In genomic region chr4:145151103-145151486, GRCm38 (mm10) we compare ENCODE assay signal across 16 mouse cellular contexts.
"Had no signal": no experiment of that assay in that cellular context is flagged by ENCODE, and none has a peak within 500 bp of the region (broad histone marks: within the 10 kb centered on the region; RNA-seq: fewer than 3 reads in every experiment).

No protein-coding gene starts in this region.

- H3K4me2 ChIP-seq: liver, embryonic 12.5 days; lung, embryonic 15.5 days; midbrain, embryonic 12.5 days; neural tube, embryonic 13.5 days; neural tube, embryonic 15.5 days had no signal

- H3K9me3 ChIP-seq: liver, embryonic 12.5 days; lung, embryonic 15.5 days; midbrain, embryonic 10.5 days; midbrain, embryonic 12.5 days; neural tube, embryonic 13.5 days; neural tube, embryonic 15.5 days had no signal

- H3K27me3 ChIP-seq: liver, embryonic 12.5 days; lung, embryonic 15.5 days; midbrain, embryonic 12.5 days; neural tube, embryonic 13.5 days; neural tube, embryonic 15.5 days had no signal

- DNase-seq: lung, adult 18-20 months; lung, postnatal 14 days; midbrain, embryonic 14.5 days; right cerebral cortex, postnatal 14 days; spleen, adult 18-20 months; thymus, adult 18-20 months; thymus, postnatal 14 days; thymus, postnatal 36 days had no signal

- H3K27ac ChIP-seq: liver, embryonic 12.5 days; liver, embryonic 14.5 days; lung, embryonic 15.5 days; midbrain, embryonic 10.5 days; midbrain, embryonic 12.5 days; neural tube, embryonic 13.5 days; neural tube, embryonic 15.5 days had no signal

- H3K4me3 ChIP-seq: liver, embryonic 12.5 days; lung, embryonic 15.5 days; midbrain, embryonic 10.5 days; midbrain, embryonic 12.5 days; myocyte; neural tube, embryonic 13.5 days; neural tube, embryonic 15.5 days had no signal

- H3K9ac ChIP-seq: liver, embryonic 12.5 days; liver, embryonic 14.5 days; lung, embryonic 15.5 days; midbrain, embryonic 12.5 days; neural tube, embryonic 13.5 days; neural tube, embryonic 15.5 days had no signal

- H3K4me1 ChIP-seq: lung, embryonic 15.5 days; midbrain, embryonic 10.5 days; midbrain, embryonic 12.5 days; neural tube, embryonic 13.5 days; neural tube, embryonic 15.5 days had no signal
